Mouse (Mus musculus) intestine, postnatal 0 days (tissue): Measurements from ENCODE around the gene Tsen34. TPM values are rescaled to one million over a fixed set of nuclear protein-coding genes. Genes with fewer than 3 reads are reported as not detected.
A peak's percentile ranks its signal among the peaks of the same experiment; 100 is the strongest.

Experiments used
- ATAC-seq: fragments of 200-750 bp; cut with Nextera tagmentation; 2 replicates; pipeline ENCODE4 v1.8.0; 2017; ENCODE audit warnings: mild to moderate bottlenecking, moderate TSS enrichment, moderate library complexity
- H3K27ac ChIP-seq: fragments of 300-500 bp; sonication (generic); 2 replicates; pipeline ENCODE4 v1.5.1; 2014; ENCODE audit warnings: mild to moderate bottlenecking, low read depth, low read length, moderate library complexity
- H3K27me3 ChIP-seq: fragments of 300-500 bp; sonication (generic); replicated peaks from 2 replicates; pipeline ENCODE4 v1.6.1; 2014; ENCODE audit warnings: low read length, mixed read lengths; ENCODE audit not compliant: control insufficient read depth, insufficient read depth
- H3K36me3 ChIP-seq: fragments of 300-500 bp; sonication (generic); 2 replicates; pipeline ENCODE4 v1.6.1; 2014; ENCODE audit warnings: mild to moderate bottlenecking, moderate library complexity; ENCODE audit not compliant: control insufficient read depth, insufficient read depth
- H3K4me1 ChIP-seq: fragments of 300-500 bp; sonication (generic); replicated peaks from 2 replicates; pipeline ENCODE4 v1.6.1; 2014; ENCODE audit warnings: antibody characterized with exemption, low read length, mixed read lengths; ENCODE audit not compliant: control insufficient read depth, insufficient read depth
- H3K4me2 ChIP-seq: fragments of 300-500 bp; sonication (generic); replicated peaks from 2 replicates; pipeline ENCODE4 v1.6.1; 2014; ENCODE audit warnings: low read depth, mild to moderate bottlenecking, moderate library complexity
- H3K4me3 ChIP-seq: fragments of 300-500 bp; sonication (generic); 2 replicates; pipeline ENCODE4 v1.5.1; 2014; ENCODE audit warnings: low read depth, low read length
- H3K9ac ChIP-seq: fragments of 300-500 bp; sonication (generic); 2 replicates; pipeline ENCODE4 v1.6.1; 2014; ENCODE audit warnings: mild to moderate bottlenecking, low read depth, low read length
- H3K9me3 ChIP-seq: fragments of 300-500 bp; sonication (generic); 2 replicates; pipeline ENCODE4 v1.6.1; 2016; ENCODE audit warnings: mixed run types; ENCODE audit not compliant: control insufficient read depth
- CTCF ChIP-seq: sonication (generic); IDR thresholded peaks from 2 replicates; pipeline ENCODE4 v1.5.1; 2016; ENCODE audit warnings: low read depth, mild to moderate bottlenecking, control low read depth, antibody characterized with exemption, moderate library complexity
- WGBS: fragments of 180-500 bp; shearing (Covaris S2); extraction: QIAGEN DNeasy Blood & Tissue Kit; methylation state at CpG from one replicate; pipeline ENCODE4 v1.1.7; 2014; 5-methylcytosine and 5-hydroxymethylcytosine counted together
- polyA plus RNA-seq: library from polyadenylated mRNA; unstranded; fragments of >200 nt; fragmentation: Nextera tagmentation; extraction: Ambion mirVana; gene quantifications from 2 replicates; pipeline ENCODE4 v1.2.1, GENCODE M21; 2015

Tsen34 gene
- polyA plus RNA-seq, result 123 and 129 TPM in 2 replicates

DNA sequence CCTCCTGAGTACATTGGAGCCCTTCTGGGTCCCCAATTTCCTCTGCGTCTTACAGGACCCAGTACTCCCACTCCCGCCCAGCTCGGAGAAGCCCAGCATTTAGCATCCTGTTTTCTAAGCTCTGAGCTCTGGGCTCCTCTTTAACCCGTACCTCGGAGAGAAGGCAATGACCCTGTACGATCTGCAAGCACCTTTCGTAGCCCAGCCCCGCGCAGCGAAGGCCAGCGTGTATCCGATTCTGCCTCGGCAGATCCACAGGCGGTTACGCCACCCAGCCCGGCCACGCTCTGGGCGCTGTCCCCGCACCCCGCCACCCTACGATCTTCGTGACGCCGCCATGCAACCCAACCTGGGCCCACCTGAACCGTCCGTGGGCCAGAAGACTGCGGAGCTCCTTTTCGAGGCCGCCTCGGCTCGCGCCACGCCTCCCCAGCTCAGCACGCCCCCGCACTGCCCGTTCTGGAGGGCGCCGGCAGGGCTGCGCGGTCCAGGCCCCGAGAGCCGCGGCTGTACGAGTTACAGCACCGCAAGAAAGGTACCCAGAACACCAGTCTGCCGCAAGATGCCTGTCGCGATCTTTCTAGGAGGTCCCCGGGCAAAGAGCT lies at the start of gene Tsen34:
TSS of gene Tsen34 (plus strand) at position 482 of the 605 bp plus-strand sequence.
- no peak; the same call in 1 of the 2 replicates for TF ChIP-seq CTCF
- Histone ChIP-seq H3K9me3 (no peaks in the 10 kb centered on the region), H3K9ac (peak within 1 kb of the TSS; percentile 73), H3K27me3 (no peaks in the 10 kb centered on the region), H3K36me3 (peaks cover 21% of the 10 kb centered on the region), H3K4me2 (peak within 1 kb of the TSS; percentile 94), H3K4me1 (no peaks in the 10 kb centered on the region), H3K27ac (peak within 1 kb of the TSS; percentile 90), H3K4me3 (peak within 1 kb of the TSS; percentile 79)
- no peak for ATAC-seq
- WGBS, result under 1% methylated on average over 48 of the region's 49 CpGs

DNA sequence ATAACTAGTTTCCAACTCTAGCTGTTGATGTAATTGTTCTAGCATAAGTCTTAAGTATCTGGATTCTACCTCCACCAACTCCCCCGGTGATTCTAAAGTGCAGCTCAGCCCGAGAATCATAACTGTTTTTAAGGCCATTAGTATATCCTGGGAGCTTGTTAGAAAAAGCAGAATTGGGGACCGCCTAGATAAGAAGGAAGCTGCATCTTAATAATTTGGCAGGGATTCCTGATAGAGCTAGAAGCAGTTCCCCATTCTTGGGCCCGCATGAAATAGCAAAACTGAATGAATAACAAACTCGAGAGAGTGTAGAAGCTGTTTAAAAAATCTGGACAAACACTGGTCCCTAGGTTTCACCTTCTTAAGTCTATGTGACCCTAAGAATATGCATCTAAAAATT lies 49.3 kb upstream of the Tsen34 start:
- Histone ChIP-seq H3K36me3 (peaks cover 29% of the 10 kb centered on the region), H3K27ac (no peak overlapping the region), H3K4me2 (no peak overlapping the region), H3K27me3 (no peaks in the 10 kb centered on the region), H3K9ac (no peak overlapping the region), H3K4me1 (peaks cover 13% of the 10 kb centered on the region; the same call in 1 of the 2 replicates), H3K4me3 (no peak overlapping the region), H3K9me3 (no peaks in the 10 kb centered on the region)
- ATAC-seq, result no peak
- WGBS, result 71% methylated on average over 5 of the region's 5 CpGs
- no peak for TF ChIP-seq CTCF

DNA sequence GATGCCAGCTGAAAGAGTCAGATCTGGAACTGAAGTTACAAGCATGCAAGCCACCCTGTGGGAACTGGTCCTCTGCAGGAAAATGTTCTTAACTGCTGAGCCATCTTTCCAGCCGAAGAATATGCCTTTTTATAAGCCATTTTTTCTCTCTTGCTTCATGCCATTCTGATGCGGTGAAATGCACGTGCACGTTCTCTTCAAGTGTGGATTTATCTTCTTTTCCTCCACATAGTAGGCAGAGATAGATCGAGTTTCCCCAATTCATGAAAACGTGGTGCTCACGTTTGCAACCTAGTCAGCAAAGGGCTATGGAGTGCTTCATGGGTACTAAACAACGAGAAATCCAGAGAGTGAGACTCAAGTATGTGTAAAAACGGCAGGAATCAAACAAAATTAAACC lies 48.8 kb upstream of the Tsen34 start:
- no peak for ATAC-seq
- Histone ChIP-seq H3K9me3 (no peaks in the 10 kb centered on the region), H3K4me3 (peak overlapping the region; percentile 38; the same call in 1 of the 2 replicates), H3K4me1 (peaks cover 13% of the 10 kb centered on the region; the same call in 1 of the 2 replicates), H3K27ac (no peak overlapping the region), H3K9ac (no peak overlapping the region), H3K4me2 (peak overlapping the region; percentile 56), H3K36me3 (peaks cover 26% of the 10 kb centered on the region), H3K27me3 (no peaks in the 10 kb centered on the region)
- 14% methylated on average over 9 of the region's 9 CpGs for WGBS
- no peak for TF ChIP-seq CTCF

DNA sequence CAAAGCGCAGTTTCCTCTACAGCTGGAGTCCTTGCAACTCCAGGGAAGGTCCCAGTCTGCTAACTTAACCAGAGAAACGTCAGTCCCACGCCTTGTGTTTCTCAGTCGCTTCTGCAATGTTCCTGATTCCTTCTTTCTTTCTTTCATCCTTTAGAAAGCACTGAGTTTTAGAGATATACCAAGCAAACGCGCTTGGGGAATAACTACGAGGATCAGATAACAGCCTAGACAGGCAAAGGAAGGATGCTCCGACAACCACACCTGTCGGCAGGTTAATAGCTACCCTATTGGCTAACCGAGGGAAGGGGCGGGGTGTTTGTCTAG lies 48.4 kb upstream of the Tsen34 start:
- H3K9me3 ChIP-seq, result no peaks in the 10 kb centered on the region
- H3K4me2 ChIP-seq, result peak overlapping the region; percentile 56
- WGBS, result under 1% methylated on average over 11 of the region's 11 CpGs
- peak overlapping the region; percentile 55; the same call in 1 of the 2 replicates for H3K27ac ChIP-seq
- H3K4me1 ChIP-seq, result peaks cover 13% of the 10 kb centered on the region; the same call in 1 of the 2 replicates
- H3K9ac ChIP-seq, result no peak overlapping the region; the same call in 1 of the 2 replicates
- H3K27me3 ChIP-seq, result no peaks in the 10 kb centered on the region
- H3K36me3 ChIP-seq, result peaks cover 23% of the 10 kb centered on the region
- ATAC-seq, result no peak
- no peak for TF ChIP-seq CTCF
- peak overlapping the region; percentile 38 for H3K4me3 ChIP-seq

DNA sequence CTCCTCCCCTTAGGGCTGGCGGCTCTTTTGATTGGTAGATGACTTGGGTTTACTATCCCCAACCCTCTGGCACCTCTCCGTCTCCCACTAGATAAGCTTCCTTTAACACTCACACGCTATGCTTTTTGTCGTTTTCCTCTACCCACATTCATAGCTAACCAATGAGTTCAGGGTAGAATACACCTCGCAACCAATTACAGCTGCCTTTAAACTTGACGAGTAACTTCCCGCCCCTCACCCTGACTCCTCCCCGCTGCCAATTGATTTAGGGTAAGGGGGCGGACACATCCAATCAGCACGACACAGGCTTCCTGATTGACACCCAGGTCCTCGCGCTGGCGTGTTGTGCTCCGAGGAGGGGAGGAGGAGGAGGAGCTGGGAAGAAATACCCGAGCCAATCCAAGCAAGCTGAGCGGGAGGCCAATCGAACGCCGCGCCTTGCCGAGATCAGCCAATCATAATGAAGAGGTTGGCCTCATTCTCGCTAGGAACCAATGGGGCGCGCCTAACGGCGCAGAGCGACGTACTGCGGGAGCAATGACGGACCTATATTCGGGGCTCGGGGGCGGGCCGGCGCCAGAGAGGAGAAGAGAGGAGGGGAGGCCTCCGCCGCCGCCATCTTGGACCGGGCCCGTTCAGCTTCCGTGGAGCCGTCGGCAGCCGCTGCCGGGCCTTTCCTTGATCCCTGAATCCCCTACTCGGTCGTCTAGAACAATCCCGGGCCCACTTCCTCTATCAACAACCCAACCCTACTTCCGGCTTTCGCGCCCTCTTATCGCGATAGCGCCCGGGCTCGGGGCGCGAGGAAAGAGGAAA lies 47.8 kb upstream of the Tsen34 start, which contains the start of gene Cnot3:
TSS of gene Cnot3 (plus strand) at position 597 of the 816 bp plus-strand sequence.
- ATAC-seq, result peak; percentile 99
- TF ChIP-seq CTCF, result 0 out of 2 replicates have a peak, but pooled peaks have one; percentile 1
- Histone ChIP-seq H3K4me2 (peak within 1 kb of the TSS; percentile 73), H3K36me3 (peaks cover 17% of the 10 kb centered on the region), H3K27me3 (no peaks in the 10 kb centered on the region), H3K27ac (peak within 1 kb of the TSS; percentile 94), H3K9ac (peak within 1 kb of the TSS; percentile 94), H3K9me3 (no peaks in the 10 kb centered on the region), H3K4me1 (peaks cover 13% of the 10 kb centered on the region; the same call in 1 of the 2 replicates), H3K4me3 (peak within 1 kb of the TSS; percentile 78)
- WGBS, result under 1% methylated on average over 55 of the region's 58 CpGs

DNA sequence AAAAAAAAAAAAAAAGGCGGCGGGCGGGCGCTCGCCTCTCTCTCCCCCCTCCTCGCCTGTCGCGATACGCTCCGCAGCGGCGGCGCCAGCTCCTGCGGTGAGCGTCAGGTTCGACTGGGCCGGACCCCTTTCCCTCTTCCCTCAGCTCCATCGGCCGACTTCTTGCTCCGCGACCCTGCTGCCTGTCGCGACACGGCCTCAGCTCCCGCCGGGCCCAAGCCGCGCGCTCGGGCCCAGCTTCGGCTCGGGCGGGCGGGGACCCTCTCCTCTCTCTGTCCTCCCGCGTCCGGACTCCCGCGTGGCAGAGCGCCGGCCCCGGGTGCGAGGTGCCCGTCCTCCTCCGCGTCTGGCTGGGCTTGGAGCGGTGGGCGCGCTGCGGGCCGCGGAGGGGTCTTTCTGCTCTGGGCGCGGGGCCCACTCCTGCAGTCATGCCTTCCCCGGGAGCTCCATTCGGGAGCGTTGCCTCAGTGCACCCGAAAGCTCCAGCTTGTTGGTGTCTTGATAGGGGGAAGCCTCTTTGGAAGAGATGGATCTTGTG lies 47.1 kb upstream of the Tsen34 start:
- ATAC-seq, result peak; percentile 11
- peak overlapping the region; percentile 94 for H3K27ac ChIP-seq
- peak overlapping the region; percentile 78 for H3K4me3 ChIP-seq
- peak overlapping the region; percentile 73 for H3K4me2 ChIP-seq
- H3K9me3 ChIP-seq, result no peaks in the 10 kb centered on the region
- H3K4me1 ChIP-seq, result peaks cover 13% of the 10 kb centered on the region; the same call in 1 of the 2 replicates
- peak overlapping the region; percentile 94 for H3K9ac ChIP-seq
- under 1% methylated on average over 42 of the region's 58 CpGs for WGBS
- no peak for TF ChIP-seq CTCF
- H3K27me3 ChIP-seq, result no peaks in the 10 kb centered on the region
- H3K36me3 ChIP-seq, result peaks cover 12% of the 10 kb centered on the region
